Mouse (Mus musculus) forebrain, embryonic 10.5 days (tissue): ENCODE measurements around the gene St6galnac6. TPM values are rescaled to one million over a fixed set of nuclear protein-coding genes. Genes with fewer than 3 reads are reported as not detected.

Experiments used
- DNase-seq: peaks from one replicate; pipeline ENCODE4 v3.0.0-alpha.2; 2017; ENCODE audit warnings: low spot score; ENCODE audit errors: extremely low spot score
- H3K27ac ChIP-seq: fragments of 300-500 bp; sonication (generic); 2 replicates; pipeline ENCODE4 v1.5.1; 2016; ENCODE audit warnings: mild to moderate bottlenecking
- H3K27me3 ChIP-seq: fragments of 300-500 bp; sonication (generic); 2 replicates; pipeline ENCODE4 v1.6.1; 2016; ENCODE audit warnings: mild to moderate bottlenecking; ENCODE audit not compliant: poor library complexity, severe bottlenecking
- H3K36me3 ChIP-seq: fragments of 300-500 bp; sonication (generic); replicated peaks from 2 replicates; pipeline ENCODE4 v1.6.1; 2016; ENCODE audit warnings: mild to moderate bottlenecking, moderate library complexity
- H3K4me1 ChIP-seq: fragments of 300-500 bp; sonication (generic); 2 replicates; pipeline ENCODE4 v1.6.1; 2016
- H3K4me3 ChIP-seq: fragments of 300-500 bp; sonication (generic); 2 replicates; pipeline ENCODE4 v1.5.1; 2016; ENCODE audit warnings: mild to moderate bottlenecking, moderate library complexity
- H3K9me3 ChIP-seq: fragments of 300-500 bp; sonication (generic); 2 replicates; pipeline ENCODE4 v1.6.1; 2016; ENCODE audit warnings: mild to moderate bottlenecking, moderate library complexity
- WGBS: fragments of 180-500 bp; shearing (Covaris S2); methylation state at CpG from one replicate; pipeline ENCODE4 v1.1.7; 2016; 5-methylcytosine and 5-hydroxymethylcytosine counted together
- microRNA counts: library from miRNA; unstranded; fragments of <30 nt; microRNA quantifications from one replicate; lab custom pipeline; 2017
- microRNA-seq: library from miRNA; unstranded; fragments of <30 nt; microRNA quantifications from one replicate; pipeline ENCODE4, GENCODE M21; 2017
- polyA plus RNA-seq: library from polyadenylated mRNA; unstranded; fragments of >200 nt; fragmentation: Nextera tagmentation; extraction: Ambion mirVana; gene quantifications from 2 replicates; pipeline ENCODE4 v1.2.1, GENCODE M21; 2016

St6galnac6 gene
- polyA plus RNA-seq, 1 experiment from 2014 or later = 13.3 TPM

DNA sequence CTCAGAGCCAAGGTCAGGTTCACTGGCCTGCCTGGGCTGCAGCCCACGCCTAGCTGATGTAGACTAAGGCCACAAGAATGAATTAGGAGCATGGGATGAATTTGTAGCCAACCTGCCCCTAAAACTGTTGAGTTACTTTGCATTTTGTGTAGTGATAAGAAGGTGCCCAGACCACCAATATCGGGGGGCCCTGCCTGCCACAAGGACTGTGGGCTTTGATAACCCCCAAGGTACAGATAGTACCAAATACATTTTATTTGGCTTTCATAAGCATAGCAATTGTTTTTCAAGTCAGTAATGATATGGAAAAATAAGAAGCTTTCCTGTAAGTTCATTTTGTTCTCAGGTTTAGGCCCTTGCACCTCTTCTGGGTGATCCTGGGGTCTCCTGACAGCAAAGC lies 59.4 kb downstream of the St6galnac6 start:
- Histone ChIP-seq H3K27me3 (no peaks in the 10 kb centered on the region), H3K9me3 (no peaks in the 10 kb centered on the region), H3K27ac (no peak overlapping the region), H3K36me3 (no peaks in the 10 kb centered on the region), H3K4me1 (peaks cover 37% of the 10 kb centered on the region), H3K4me3 (no peak overlapping the region)
- WGBS = 86% methylated on average over 2 of the region's 2 CpGs
- no peak for DNase-seq

- H3K4me3 ChIP-seq = no peak overlapping the region
- H3K4me1 ChIP-seq = peaks cover 17% of the 10 kb centered on the region
- no peak for DNase-seq
- H3K27me3 ChIP-seq = no peaks in the 10 kb centered on the region
- WGBS = 66% methylated on average over 7 of the region's 7 CpGs
- H3K36me3 ChIP-seq = no peaks in the 10 kb centered on the region
- H3K27ac ChIP-seq = peak overlapping the region; percentile 68
- H3K9me3 ChIP-seq = no peaks in the 10 kb centered on the region
Observed at GRCm38 (mm10) chr2:32661509-32662107, 62.1 kb downstream of the St6galnac6 start.

- Histone ChIP-seq H3K27ac (peak overlapping the region; percentile 68), H3K27me3 (no peaks in the 10 kb centered on the region), H3K4me3 (no peak overlapping the region), H3K36me3 (no peaks in the 10 kb centered on the region), H3K9me3 (no peaks in the 10 kb centered on the region), H3K4me1 (peaks cover 17% of the 10 kb centered on the region)
- no peak for DNase-seq
- WGBS = 66% methylated on average over 5 of the region's 5 CpGs
Observed at GRCm38 (mm10) chr2:32662291-32662690, 62.8 kb downstream of the St6galnac6 start.

GRCm38 (mm10) chr2:32665345-32665744 lies 65.8 kb downstream of the St6galnac6 start:
- WGBS = 89% methylated on average over 8 of the region's 8 CpGs
- Histone ChIP-seq H3K9me3 (no peaks in the 10 kb centered on the region), H3K36me3 (no peaks in the 10 kb centered on the region), H3K4me1 (peaks cover 23% of the 10 kb centered on the region), H3K27ac (peak overlapping the region; percentile 58), H3K4me3 (no peak overlapping the region), H3K27me3 (no peaks in the 10 kb centered on the region)
- no peak for DNase-seq

DNA sequence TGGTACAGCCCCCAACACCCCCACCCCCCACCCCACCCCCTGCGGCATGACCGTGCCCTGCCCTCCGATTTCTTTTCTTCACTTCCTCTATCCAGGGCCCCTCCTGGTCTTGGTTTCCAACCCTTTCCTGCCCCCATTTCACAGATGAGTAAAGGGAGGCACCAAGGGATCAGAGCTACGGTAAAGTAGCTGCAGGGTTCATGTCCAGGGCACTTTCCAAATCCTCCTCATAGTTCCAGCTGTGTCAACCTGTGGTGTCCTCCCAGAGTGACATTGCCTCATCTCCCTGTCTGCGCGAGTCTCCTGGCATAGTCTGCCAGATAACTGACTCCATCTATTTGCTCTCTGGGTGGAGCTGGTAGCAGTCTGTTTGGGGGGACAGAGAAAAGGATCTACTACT lies 66.3 kb downstream of the St6galnac6 start:
- no peaks in the 10 kb centered on the region for H3K27me3 ChIP-seq
- H3K9me3 ChIP-seq = no peaks in the 10 kb centered on the region
- H3K4me1 ChIP-seq = peaks cover 23% of the 10 kb centered on the region
- no peaks in the 10 kb centered on the region for H3K36me3 ChIP-seq
- no peak overlapping the region for H3K4me3 ChIP-seq
- 92% methylated on average over 6 of the region's 6 CpGs for WGBS
- H3K27ac ChIP-seq = peak overlapping the region; percentile 58
- no peak for DNase-seq

DNA sequence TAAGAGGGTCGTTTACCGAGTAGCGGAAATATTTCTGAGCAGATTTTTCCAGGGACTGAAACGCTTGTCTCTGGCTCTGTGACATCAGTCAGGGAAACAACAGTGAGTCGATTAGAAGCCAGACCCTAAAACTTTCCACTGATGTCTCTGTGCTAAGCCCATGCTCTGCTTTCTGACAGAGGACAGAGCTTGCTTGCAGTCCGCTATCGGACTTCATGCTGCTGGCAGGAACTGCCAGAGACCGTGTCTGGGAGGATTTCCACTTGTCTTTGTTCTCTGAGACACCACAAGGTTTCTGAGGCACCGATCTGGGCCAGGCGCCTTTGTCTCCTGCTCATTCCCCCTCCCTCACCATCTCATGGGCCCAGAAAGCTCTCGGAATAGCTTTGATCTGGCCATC lies 68.3 kb downstream of the St6galnac6 start:
- H3K27ac ChIP-seq = peak overlapping the region; percentile 65
- no peak for DNase-seq
- H3K27me3 ChIP-seq = no peaks in the 10 kb centered on the region
- WGBS = 50% methylated on average over 11 of the region's 11 CpGs
- H3K36me3 ChIP-seq = no peaks in the 10 kb centered on the region
- no peak overlapping the region for H3K4me3 ChIP-seq
- H3K9me3 ChIP-seq = no peaks in the 10 kb centered on the region
- H3K4me1 ChIP-seq = peaks cover 10% of the 10 kb centered on the region

DNA sequence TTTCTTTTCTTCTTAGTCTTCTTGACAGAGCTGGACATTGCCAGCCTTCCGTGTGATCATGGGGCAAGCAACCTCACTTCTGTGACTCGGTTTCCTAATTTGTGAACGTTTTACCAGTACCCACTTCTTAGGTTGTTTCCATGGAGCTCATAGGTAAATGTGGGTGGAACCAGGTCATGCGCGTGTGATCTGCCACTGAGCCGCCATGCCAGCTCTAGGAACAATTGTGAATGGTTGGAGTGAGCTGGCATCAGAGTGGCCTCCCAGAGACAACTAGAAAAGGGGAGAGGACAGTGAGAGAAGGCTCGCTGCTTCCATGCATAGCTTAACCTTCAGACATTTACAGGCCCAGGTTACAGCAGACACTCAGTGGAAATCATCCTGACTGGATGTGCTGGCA lies 68.7 kb downstream of the St6galnac6 start:
- H3K27ac ChIP-seq = peak overlapping the region; percentile 65
- no peak overlapping the region for H3K4me3 ChIP-seq
- no peaks in the 10 kb centered on the region for H3K36me3 ChIP-seq
- H3K4me1 ChIP-seq = peaks cover 11% of the 10 kb centered on the region
- no peaks in the 10 kb centered on the region for H3K27me3 ChIP-seq
- WGBS = 84% methylated on average over 7 of the region's 7 CpGs
- no peaks in the 10 kb centered on the region for H3K9me3 ChIP-seq
- no peak for DNase-seq

GRCm38 (mm10) chr2:32669876-32670275 lies 70.4 kb downstream of the St6galnac6 start:
- Histone ChIP-seq H3K4me1 (peaks cover 13% of the 10 kb centered on the region), H3K27ac (no peak overlapping the region), H3K9me3 (no peaks in the 10 kb centered on the region), H3K27me3 (no peaks in the 10 kb centered on the region), H3K36me3 (no peaks in the 10 kb centered on the region; the same call in 1 of the 2 replicates), H3K4me3 (no peak overlapping the region)
- DNase-seq = no peak
- 85% methylated on average over 3 of the region's 3 CpGs for WGBS

MicroRNA genes within 50 kb of the gene (microRNA counts, 519-probe panel; counts per million panel counts)
- 341 counts per million, percentile 65 among the panel's probes with 10 or more counts for microRNA mmu-miR-1954 (lab: Ali Mortazavi, UCI)

Small RNA genes within 50 kb of the gene (microRNA-seq; reads per million reads assigned to microRNA genes)
- gene Mir1954 = not detected

Other genes starting within 250 kb of the St6galnac6 start
- 57.7 and 70.3 TPM in 2 replicates for gene Ciz1, start 247.4 kb upstream of the St6galnac6 start, polyA plus RNA-seq
- 7.8 and 9.7 TPM in 2 replicates for gene Dnm1, start 246.4 kb upstream of the St6galnac6 start, polyA plus RNA-seq
- gene 1110008P14Rik, start 217.8 kb upstream of the St6galnac6 start, polyA plus RNA-seq = 36.3 and 37.5 TPM in 2 replicates
- gene Lcn2, start 211.5 kb upstream of the St6galnac6 start, polyA plus RNA-seq = not detected in 2 replicates
- gene Ptges2, start 203.8 kb upstream of the St6galnac6 start, polyA plus RNA-seq = 23.8 and 26.4 TPM in 2 replicates
- 6.6 and 6.7 TPM in 2 replicates for gene Naif1, start 149.3 kb upstream of the St6galnac6 start, polyA plus RNA-seq
- 25.0 and 26.3 TPM in 2 replicates for gene Slc25a25, start 148.3 kb upstream of the St6galnac6 start, polyA plus RNA-seq
- 7.3 and 7.8 TPM in 2 replicates for gene Fam102a, start 64.4 kb upstream of the St6galnac6 start, polyA plus RNA-seq
- 104 and 105 TPM in 2 replicates for gene Dpm2, start 28.9 kb upstream of the St6galnac6 start, polyA plus RNA-seq
- gene Pip5kl1, start 24.9 kb upstream of the St6galnac6 start, polyA plus RNA-seq = 1.8 TPM in 2 replicates
- 0.19 and 0.30 TPM in 2 replicates for gene 9430097D07Rik, start 24.0 kb upstream of the St6galnac6 start, polyA plus RNA-seq
- 15.7 and 17.6 TPM in 2 replicates for gene St6galnac4, start 12.6 kb upstream of the St6galnac6 start, polyA plus RNA-seq
- 17.8 and 20.2 TPM in 2 replicates for gene Ak1, start 22.0 kb downstream of the St6galnac6 start, polyA plus RNA-seq
- 24.5 and 24.7 TPM in 2 replicates for gene Eng, start 46.9 kb downstream of the St6galnac6 start, polyA plus RNA-seq
- 27.4 and 29.5 TPM in 2 replicates for gene Fpgs, start 104.4 kb downstream of the St6galnac6 start, polyA plus RNA-seq
- 135 and 139 TPM in 2 replicates for gene Cdk9, start 113.4 kb downstream of the St6galnac6 start, polyA plus RNA-seq
- 28.6 and 30.2 TPM in 2 replicates for gene Sh2d3c, start 121.3 kb downstream of the St6galnac6 start, polyA plus RNA-seq
- gene 6330409D20Rik, start 141.3 kb downstream of the St6galnac6 start, polyA plus RNA-seq = 0.69 and 1.2 TPM in 2 replicates
- gene Tor2a, start 157.5 kb downstream of the St6galnac6 start, polyA plus RNA-seq = 54.0 and 54.9 TPM in 2 replicates
- gene Ttc16, start 175.9 kb downstream of the St6galnac6 start, polyA plus RNA-seq = 0.32 and 0.36 TPM in 2 replicates
- gene Ptrh1, start 176.1 kb downstream of the St6galnac6 start, polyA plus RNA-seq = 4.4 and 5.1 TPM in 2 replicates
- gene Cfap157, start 184.7 kb downstream of the St6galnac6 start, polyA plus RNA-seq = 1.1 and 1.2 TPM in 2 replicates
- gene Stxbp1, start 247.5 kb downstream of the St6galnac6 start, polyA plus RNA-seq = 18.7 and 20.8 TPM in 2 replicates